Mouse (Mus musculus): ENCODE results near the gene Cntf. TPM values are rescaled to one million over a fixed set of nuclear protein-coding genes. Genes with fewer than 3 reads are reported as not detected.

Cntf gene
- total RNA-seq (2022): 1 to 10 TPM in 3 of 4 experiments, under 1 TPM in 1; 0.92 to 2.5 (median 1.8) TPM

- no peak for DNase-seq (ENCODE audit: low spot score in 2 of 2)
These were observed at the start of gene Cntf for GRCm38 (mm10) chr19:12765308-12765707. Gene Cntf, minus strand, starts transcription at chr19:12765632.

GRCm38 (mm10) chr19:12813883-12814282 lies 48.5 kb upstream of the Cntf start:
- no peak for DNase-seq (ENCODE audit: low spot score in 2 of 2)

GRCm38 (mm10) chr19:12812644-12813364 lies 47.4 kb upstream of the Cntf start:
- no peak for DNase-seq (ENCODE audit: low spot score in 2 of 2)

- no peak for DNase-seq (ENCODE audit: low spot score in 2 of 2)
These were observed 40.8 kb upstream of the Cntf start for GRCm38 (mm10) chr19:12806214-12806613.

- no peak for DNase-seq (ENCODE audit: low spot score in 2 of 2)
These were observed 40.3 kb upstream of the Cntf start for GRCm38 (mm10) chr19:12805730-12806129.

- DNase-seq (ENCODE audit: low spot score in 2 of 2): no peak
These were observed 38.8 kb upstream of the Cntf start for GRCm38 (mm10) chr19:12804237-12804636.

GRCm38 (mm10) chr19:12802830-12803229 lies 37.4 kb upstream of the Cntf start:
- DNase-seq (ENCODE audit: low spot score in 2 of 2): no peak

- no peak for DNase-seq (ENCODE audit: low spot score in 2 of 2)
These were observed 35.6 kb upstream of the Cntf start for GRCm38 (mm10) chr19:12801046-12801445.

- DNase-seq (ENCODE audit: low spot score in 2 of 2): no peak
These were observed 35.2 kb upstream of the Cntf start for GRCm38 (mm10) chr19:12800621-12801020.

GRCm38 (mm10) chr19:12799081-12799480 lies 33.6 kb upstream of the Cntf start:
- DNase-seq (ENCODE audit: low spot score in 2 of 2): no peak

- DNase-seq (ENCODE audit: low spot score in 2 of 2): no peak
These were observed 33.0 kb upstream of the Cntf start for GRCm38 (mm10) chr19:12798404-12798803.

GRCm38 (mm10) chr19:12797071-12797470 lies 31.6 kb upstream of the Cntf start:
- DNase-seq (ENCODE audit: low spot score in 2 of 2): no peak

GRCm38 (mm10) chr19:12796328-12796931 lies 31.0 kb upstream of the Cntf start:
- peak; percentile 26 to 38 for DNase-seq (ENCODE audit: low spot score in 2 of 2)

GRCm38 (mm10) chr19:12795511-12796327 lies 30.3 kb upstream of the Cntf start, which contains the start of the genes Zfp91 and Lpxn:
Gene Zfp91, minus strand, starts transcription at chr19:12796126.
Gene Lpxn, plus strand, starts transcription at chr19:12796193.
- peak; percentile 95 to 97 for DNase-seq (ENCODE audit: low spot score in 2 of 2)

GRCm38 (mm10) chr19:12795110-12795509 lies 29.7 kb upstream of the Cntf start:
- no peak for DNase-seq (ENCODE audit: low spot score in 2 of 2)

- peak; percentile 89 to 93 for DNase-seq (ENCODE audit: low spot score in 2 of 2)
These were observed 28.9 kb upstream of the Cntf start for GRCm38 (mm10) chr19:12794056-12795044.

- no peak for DNase-seq (ENCODE audit: low spot score in 2 of 2)
These were observed 26.9 kb upstream of the Cntf start for GRCm38 (mm10) chr19:12792374-12792773.

GRCm38 (mm10) chr19:12787721-12788120 lies 22.3 kb upstream of the Cntf start:
- no peak for DNase-seq (ENCODE audit: low spot score in 2 of 2)

GRCm38 (mm10) chr19:12786803-12787395 lies 21.5 kb upstream of the Cntf start:
- no peak for DNase-seq (ENCODE audit: low spot score in 2 of 2)

- DNase-seq (ENCODE audit: low spot score in 2 of 2): no peak
These were observed 15.0 kb upstream of the Cntf start for GRCm38 (mm10) chr19:12780437-12780836.

All from gastrocnemius, adult 8-10 months (tissue).